ENCODE assay signal across 32 mouse cellular contexts in the genomic region with DNA sequence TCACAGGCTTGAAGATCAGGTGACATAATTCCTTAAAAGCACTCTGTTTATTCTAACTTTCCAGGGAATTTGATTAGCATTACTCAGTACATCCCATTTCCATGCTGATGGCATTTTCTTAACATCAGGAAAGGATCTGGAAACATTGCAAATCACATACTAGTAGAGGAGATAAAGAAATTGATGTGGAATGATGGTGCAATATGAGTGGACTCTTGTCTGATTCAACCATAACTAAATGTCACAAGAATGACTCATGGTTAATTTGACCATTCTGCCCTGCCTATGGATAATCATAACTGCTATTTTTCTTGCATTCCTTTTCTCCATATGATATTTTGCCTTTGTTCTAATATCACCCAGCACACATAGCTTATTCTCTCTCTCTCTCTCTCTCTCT. TPM values are rescaled to one million over a fixed set of nuclear protein-coding genes. Genes with fewer than 3 reads are reported as not detected.
"Had no signal": no experiment of that assay in that cellular context is flagged by ENCODE, and none has a peak within 500 bp of the region (broad histone marks: within the 10 kb centered on the region; RNA-seq: fewer than 3 reads in every experiment).

No protein-coding gene starts in this region.

- H3K36me3 ChIP-seq: heart, embryonic 13.5 days; heart, embryonic 15.5 days; hindbrain, embryonic 13.5 days; hindbrain, embryonic 15.5 days; limb, embryonic 13.5 days; limb, embryonic 15.5 days had no signal

- H3K4me3 ChIP-seq: heart, adult 2 months; heart, embryonic 13.5 days; heart, embryonic 15.5 days; hindbrain, embryonic 13.5 days; hindbrain, embryonic 15.5 days; limb, embryonic 13.5 days; limb, embryonic 15.5 days; liver, embryonic 12.5 days had no signal

- H3K27ac ChIP-seq: heart, adult 2 months; heart, embryonic 13.5 days; heart, embryonic 15.5 days; hindbrain, embryonic 13.5 days; hindbrain, embryonic 15.5 days; hindbrain, postnatal 0 days; kidney, postnatal 0 days; limb, embryonic 13.5 days; limb, embryonic 15.5 days; liver, embryonic 12.5 days; liver, embryonic 14.5 days had no signal

- ATAC-seq: hindbrain, postnatal 0 days; liver, embryonic 12.5 days had no signal

- H3K4me2 ChIP-seq: heart, embryonic 11.5 days; heart, embryonic 13.5 days; heart, embryonic 15.5 days; hindbrain, embryonic 13.5 days; hindbrain, embryonic 15.5 days; limb, embryonic 13.5 days; limb, embryonic 15.5 days; liver, embryonic 12.5 days had no signal

- DNase-seq: gastrocnemius, postnatal 14 days; gastrocnemius, postnatal 36 days; heart, adult 11 months; heart, adult 2 months; heart, postnatal 14 days; heart, postnatal 36 days; kidney, adult 11 months; kidney, adult 2 months; kidney, postnatal 14 days; kidney, postnatal 36 days; layer of hippocampus, adult 9-11 months; layer of hippocampus, postnatal 36 days; left cerebral cortex, postnatal 4 days had no signal

- H3K9ac ChIP-seq: heart, embryonic 13.5 days; heart, embryonic 15.5 days; hindbrain, embryonic 13.5 days; hindbrain, embryonic 15.5 days; limb, embryonic 13.5 days; limb, embryonic 15.5 days; liver, embryonic 12.5 days; liver, embryonic 14.5 days had no signal

- H3K4me1 ChIP-seq: heart, embryonic 13.5 days; heart, embryonic 15.5 days; hindbrain, embryonic 13.5 days; hindbrain, embryonic 15.5 days; limb, embryonic 13.5 days; limb, embryonic 15.5 days had no signal

- H3K9me3 ChIP-seq: heart, embryonic 13.5 days; heart, embryonic 15.5 days; hindbrain, embryonic 13.5 days; hindbrain, embryonic 15.5 days; limb, embryonic 13.5 days; limb, embryonic 15.5 days; liver, embryonic 12.5 days had no signal

- H3K27me3 ChIP-seq: heart, embryonic 13.5 days; heart, embryonic 15.5 days; hindbrain, embryonic 13.5 days; hindbrain, embryonic 15.5 days; limb, embryonic 13.5 days; limb, embryonic 15.5 days; liver, embryonic 12.5 days had no signal

RNA-seq across cellular contexts. Expression of a gene that starts 8.0 kb away (rescaled TPM):
- polyA plus RNA-seq: heart, embryonic 11.5 days; heart, embryonic 13.5 days; heart, embryonic 15.5 days; heart, postnatal 0 days; hindbrain, embryonic 11.5 days; hindbrain, embryonic 13.5 days; hindbrain, embryonic 15.5 days; hindbrain, postnatal 0 days; intestine, embryonic 14.5 days; kidney, embryonic 14.5 days; large intestine, adult 2 months; limb, embryonic 11.5 days; limb, embryonic 13.5 days; limb, embryonic 15.5 days; liver, adult 2 months; liver, embryonic 12.5 days; liver, embryonic 14.5 days; liver, embryonic 16.5 days had no signal

RNA-seq across cellular contexts. Expression of a gene that starts 11.6 kb away (rescaled TPM):
- polyA plus RNA-seq: heart, adult 2 months; heart, embryonic 11.5 days; heart, embryonic 13.5 days; heart, embryonic 15.5 days; heart, postnatal 0 days; hindbrain, embryonic 11.5 days; hindbrain, embryonic 13.5 days; hindbrain, embryonic 15.5 days; hindbrain, postnatal 0 days; intestine, embryonic 14.5 days; large intestine, adult 2 months; limb, embryonic 11.5 days; limb, embryonic 13.5 days; limb, embryonic 15.5 days; liver, adult 2 months had no signal

RNA-seq across cellular contexts. Expression of a gene that starts 11.9 kb away (rescaled TPM):
- polyA plus RNA-seq: large intestine, adult 2 months; liver, adult 2 months had no signal

RNA-seq across cellular contexts. Expression of a gene that starts 56.0 kb away (rescaled TPM):
- polyA plus RNA-seq: heart, adult 2 months; heart, embryonic 11.5 days; heart, embryonic 15.5 days; heart, postnatal 0 days; liver, adult 2 months had no signal
